Mouse (Mus musculus) neural tube, embryonic 10.5 days (tissue): Measurements from ENCODE around the gene Narf.

ENCODE experiments used
- DNase-seq: peaks from one replicate; pipeline ENCODE4 v3.0.0-alpha.2; 2017; ENCODE audit warnings: low spot score; ENCODE audit errors: extremely low spot score

Narf gene

DNA sequence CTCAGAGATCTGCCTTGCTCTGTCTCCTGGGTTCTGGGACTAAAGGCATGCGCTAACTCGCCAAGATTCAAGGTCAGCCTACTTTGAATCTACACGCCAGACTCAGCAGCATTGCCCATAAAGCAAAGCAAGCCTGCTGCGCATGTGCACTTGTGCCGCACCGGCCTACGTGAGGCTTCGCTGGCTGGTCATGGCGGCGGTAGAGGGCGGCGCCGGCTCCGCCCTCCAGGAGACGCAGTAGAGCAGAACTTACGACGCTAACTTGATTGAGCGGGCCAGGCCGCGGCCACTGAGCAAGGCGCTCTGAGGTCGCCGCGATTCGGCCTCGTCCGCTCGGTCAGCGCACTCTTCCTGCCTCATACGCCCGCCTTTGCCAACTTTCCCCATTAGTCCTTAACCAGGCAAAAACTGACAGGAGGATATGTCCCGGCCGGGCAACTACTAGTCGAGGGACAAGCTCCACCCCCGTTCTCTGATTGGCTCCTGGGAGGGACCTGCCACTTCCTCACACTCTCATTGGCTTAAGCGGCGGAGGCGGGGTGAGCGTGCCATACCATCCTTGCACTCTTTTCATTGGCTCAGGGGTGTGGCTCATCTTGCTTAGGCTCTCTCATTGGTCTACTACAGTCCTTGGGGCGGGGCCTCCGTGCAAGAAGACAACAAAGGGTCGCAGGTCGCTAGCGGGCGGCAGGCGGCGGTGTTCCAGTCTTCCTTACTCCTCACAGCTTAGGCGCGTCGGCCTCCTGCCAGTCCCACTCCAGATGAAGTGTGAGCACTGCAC is at the start of gene Narf:
Gene Narf, plus strand, starts transcription at position 690 of the 781 bp plus-strand sequence.
- peak; percentile 99 for DNase-seq

DNA sequence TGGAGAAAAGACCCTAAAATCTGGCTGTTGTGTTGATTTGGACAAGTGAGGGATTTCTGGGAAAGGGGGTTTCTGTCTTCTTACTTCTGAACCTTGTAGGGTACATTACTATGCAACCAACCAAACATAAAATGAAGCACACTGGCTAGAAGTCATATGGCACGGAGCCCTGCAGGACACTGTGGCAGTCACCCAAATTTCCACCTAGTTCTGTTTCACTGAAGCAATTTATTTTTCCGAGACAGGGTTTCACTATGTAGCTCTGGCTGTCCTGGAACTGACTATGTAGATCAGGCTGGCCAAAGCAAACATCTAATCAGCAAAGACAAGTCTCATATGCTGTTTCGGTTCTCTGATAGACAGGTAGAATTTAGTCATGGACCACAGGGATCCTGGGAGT is 47.4 kb upstream of the Narf start:
- DNase-seq: no peak

DNA sequence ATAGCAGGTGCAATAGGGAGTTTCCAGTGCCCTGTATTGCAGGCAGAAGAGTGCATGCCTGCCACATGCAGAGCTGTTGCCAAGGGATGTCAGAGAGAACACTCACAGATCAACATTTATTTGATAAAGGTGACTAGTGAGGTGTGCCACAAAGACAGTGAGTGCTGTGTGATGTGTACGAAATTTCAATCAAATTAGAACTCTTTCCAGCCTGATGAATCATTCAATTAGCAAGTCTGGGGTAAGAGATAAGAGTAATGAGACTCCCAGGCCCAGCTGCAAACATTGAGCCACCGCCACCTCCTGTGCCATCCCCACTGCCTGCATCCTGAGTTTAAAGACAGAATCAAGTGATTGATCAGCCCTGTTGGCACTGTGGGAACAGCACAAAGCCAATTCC is 44.3 kb upstream of the Narf start:
- DNase-seq: no peak

DNA sequence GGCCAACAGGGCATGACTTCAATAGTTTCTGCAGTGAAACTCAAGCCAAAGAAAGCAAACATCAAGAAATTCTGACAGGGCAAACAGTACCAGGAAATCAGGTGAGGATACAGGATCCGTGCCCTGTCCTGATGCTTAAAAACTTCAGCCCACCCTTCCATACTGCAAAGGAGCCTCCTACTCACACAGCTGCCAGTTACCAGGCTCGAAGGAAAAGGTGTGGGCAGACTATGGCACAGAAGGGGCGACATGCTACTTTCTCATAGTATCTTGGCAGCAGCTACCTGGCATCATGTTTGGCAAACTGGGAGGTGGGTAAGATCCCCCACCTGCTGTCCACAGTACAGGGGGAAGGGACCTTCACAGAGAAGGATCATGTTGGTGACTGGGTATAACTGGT is 43.6 kb upstream of the Narf start:
- DNase-seq: no peak

DNA sequence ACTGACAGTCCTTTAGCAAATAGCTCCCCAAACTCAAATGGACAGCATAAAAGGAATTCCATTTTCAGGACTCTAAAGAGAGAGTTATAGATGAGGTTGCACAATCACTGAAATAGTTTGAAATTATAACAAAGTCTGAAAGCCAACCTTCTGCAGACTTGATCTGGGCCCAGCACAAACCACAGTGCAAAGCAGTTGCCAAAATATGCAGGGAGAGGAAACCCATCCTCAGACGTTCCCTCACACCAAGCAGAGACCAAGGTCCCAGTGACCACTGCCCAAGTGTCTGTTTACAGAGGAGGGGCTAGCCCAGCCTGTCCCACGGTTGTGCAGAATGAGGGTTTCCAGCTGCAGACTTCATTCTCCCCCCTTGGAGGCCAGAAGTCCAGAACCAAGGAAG is 38.4 kb upstream of the Narf start:
- no peak for DNase-seq

DNA sequence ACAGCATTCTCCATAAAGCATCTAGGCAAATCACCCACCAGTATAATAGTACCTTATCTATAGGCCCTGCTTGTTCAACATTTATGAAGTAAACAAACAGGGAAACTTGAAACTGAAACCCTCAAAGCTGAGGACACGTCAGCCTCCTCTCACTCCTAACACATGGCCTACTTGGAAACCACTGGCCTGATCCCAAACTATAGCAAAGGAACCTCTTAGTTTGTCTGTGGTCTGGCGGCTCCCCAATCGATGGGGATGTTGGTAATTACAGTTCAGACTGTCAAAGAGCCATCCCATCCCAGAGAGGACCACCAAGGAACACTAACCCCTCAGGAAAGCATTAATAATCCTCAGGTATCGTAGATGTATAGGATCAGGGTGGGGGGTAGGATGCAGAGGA is 37.2 kb upstream of the Narf start:
- DNase-seq: no peak

DNA sequence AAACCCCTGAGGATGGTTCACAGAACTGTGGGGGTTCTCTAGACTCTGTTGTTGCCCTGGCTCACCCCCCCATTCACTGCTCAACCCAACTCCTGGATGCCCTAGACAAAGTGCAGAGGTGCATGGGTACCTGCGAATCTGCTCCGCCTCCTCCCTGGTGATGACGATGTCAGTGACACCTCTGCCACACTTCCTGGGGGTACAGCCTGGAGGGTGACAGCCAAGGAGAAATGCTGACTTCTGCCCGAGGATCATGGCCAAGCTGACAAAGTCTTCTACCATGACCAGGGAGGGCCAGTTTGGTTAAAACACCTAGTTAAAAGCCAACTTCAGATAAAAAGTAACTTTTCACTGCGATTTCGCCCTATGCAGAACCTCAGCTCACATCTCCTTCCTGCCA is 36.3 kb upstream of the Narf start:
- no peak for DNase-seq

DNA sequence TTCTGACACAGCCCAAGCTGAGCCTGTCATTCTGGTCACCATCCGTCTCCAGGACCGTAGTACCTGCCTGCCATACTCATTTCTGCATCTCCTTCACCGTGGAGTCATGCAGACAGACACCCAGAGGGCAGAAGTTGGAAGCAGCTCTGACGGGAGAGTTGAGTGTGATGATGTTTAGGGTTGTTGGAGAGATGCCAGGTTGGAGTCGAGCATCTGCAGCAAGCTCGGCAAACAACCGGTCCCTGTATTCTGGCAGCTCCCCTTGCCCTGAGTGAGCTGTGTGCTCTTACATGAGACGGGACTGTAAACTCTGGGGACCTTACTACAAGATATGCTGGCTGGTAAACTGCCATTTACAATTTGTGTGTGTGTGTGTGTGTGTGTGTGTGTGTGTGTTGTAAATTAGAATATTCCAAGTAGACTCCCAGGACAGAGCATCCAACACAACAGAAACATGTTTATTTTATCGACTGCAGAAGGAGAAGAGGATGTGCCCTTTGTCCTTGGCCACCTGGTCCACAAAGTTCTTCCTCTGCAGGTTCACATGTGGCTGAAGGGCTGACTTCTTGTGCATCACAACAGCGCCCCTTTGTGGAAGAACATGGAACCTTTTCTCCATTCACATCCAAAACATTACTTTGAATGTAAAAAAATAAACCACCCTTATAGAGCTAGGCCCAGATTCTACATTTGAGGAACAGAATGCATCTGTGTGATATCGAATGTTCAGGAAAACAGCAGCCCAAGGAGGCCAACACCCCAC is 35.4 kb upstream of the Narf start:
- no peak for DNase-seq

DNA sequence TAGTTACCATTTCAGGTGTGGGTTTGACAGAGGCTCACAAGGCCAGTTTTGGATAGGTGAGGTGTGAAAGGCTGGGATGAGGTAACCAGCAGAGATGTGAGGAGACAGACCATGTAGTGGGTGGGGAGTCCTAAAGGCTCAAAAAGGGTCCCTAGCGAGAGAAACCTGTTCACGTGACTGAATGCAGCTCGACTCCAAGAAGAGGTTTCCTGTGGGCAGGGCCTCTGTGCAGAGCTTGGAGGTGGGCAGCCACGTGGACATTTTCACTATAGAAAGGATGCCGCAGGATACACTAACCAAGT is 33.2 kb upstream of the Narf start:
- no peak for DNase-seq

DNA sequence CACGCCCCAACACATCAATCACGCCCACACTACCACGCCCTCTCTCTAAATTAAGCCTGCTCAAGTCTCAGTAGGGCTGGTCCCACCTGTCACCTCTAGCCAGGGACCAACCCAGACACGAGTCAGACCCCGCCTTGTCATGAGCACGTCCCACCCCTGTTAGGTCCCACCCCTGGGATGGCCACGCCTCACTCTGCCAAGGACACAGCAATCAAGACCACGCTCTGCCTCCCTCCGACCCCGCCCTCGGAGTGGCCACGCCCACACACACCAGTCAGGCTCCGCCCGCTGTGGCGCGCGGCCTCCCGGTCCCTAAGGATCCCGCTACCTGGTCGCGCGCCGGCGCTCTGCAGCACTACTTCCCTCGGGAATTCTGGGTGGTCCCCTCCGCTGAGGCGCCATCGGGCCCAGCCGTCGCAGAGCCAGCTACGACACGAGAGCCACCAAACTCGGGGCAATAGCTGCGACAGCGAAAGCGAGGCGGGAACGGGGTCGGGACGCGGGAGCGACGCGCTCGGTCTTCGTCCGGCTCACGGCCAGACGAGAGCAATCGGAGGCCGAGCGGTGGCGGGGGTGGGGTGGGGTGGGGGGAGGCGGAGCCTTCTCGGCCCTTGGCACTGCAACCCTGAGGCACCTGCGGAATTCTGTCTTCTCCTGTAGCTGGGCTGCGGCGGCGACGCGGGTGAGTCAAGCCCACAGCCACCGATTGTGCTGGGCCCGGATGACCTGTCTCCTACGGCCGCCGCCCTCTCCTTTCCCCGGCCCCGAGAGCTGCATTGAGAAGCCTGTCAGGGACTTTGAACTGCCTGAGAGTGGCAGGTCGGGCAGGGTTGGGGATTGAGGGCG is 32.7 kb upstream of the Narf start, which contains the start of the genes Hexdc and Ogfod3:
Gene Hexdc, plus strand, starts transcription at position 273 of the 846 bp plus-strand sequence.
Gene Ogfod3, minus strand, starts transcription at position 551 of the 846 bp plus-strand sequence.
- DNase-seq: peak; percentile 98

DNA sequence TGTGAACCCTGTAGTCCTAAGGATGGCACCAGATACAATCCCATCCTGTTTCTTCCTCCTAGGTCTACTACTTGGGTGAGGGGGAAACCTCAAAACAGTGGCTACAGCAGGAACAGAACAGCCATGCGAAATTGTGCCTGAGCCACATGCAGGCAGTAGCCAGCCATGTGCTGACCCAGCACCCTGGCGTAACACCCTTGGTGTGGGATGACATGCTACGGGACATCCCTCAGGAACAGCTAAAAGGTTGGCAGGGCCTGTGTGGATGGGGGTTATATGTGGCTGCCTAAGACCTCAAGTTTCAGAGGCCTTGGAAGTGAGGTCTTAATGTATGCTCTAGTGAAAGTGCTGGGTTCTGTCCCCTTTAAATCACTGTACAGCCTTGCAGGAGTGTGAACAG is 20.2 kb upstream of the Narf start:
- DNase-seq: no peak

DNA sequence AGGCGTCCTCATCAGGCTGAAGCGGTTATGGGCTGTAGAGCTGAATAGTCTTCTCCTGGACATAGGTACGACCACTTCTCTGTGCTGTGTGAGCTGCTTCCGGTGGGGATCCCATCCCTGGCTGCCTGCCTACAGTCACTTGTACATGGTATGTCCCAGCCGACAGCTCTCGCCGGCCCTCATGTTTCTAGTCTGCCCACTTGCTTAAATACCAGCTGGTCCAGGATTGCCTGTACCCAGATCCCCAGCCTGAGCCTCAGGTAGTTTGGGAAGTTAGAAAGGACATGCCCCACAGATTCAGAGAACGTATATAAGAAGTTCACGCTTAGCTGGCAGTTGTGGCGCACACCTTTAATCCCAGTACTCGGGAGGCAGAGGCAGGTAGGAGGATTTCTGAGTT is 17.3 kb upstream of the Narf start:
- DNase-seq: no peak

DNA sequence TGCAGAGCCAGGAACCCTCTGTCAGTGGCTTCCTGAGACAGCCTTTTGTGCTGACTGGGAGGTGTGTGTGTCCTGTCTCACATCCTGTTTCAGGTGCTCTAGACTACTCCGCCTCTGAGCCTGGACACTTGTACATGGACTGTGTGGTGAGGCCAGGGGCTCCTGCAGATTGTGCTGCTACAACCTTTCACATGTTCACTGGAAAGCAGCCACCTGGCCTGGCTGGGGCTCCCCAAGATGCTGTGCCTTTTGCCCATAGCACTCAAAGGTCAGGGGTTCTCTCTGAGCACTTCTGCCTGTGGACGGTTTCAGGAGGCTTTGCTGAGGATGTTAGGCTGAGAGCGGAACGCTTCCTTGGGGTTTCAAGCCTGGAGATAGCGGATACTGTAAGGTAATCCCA is 16.3 kb upstream of the Narf start:
- DNase-seq: no peak

DNA sequence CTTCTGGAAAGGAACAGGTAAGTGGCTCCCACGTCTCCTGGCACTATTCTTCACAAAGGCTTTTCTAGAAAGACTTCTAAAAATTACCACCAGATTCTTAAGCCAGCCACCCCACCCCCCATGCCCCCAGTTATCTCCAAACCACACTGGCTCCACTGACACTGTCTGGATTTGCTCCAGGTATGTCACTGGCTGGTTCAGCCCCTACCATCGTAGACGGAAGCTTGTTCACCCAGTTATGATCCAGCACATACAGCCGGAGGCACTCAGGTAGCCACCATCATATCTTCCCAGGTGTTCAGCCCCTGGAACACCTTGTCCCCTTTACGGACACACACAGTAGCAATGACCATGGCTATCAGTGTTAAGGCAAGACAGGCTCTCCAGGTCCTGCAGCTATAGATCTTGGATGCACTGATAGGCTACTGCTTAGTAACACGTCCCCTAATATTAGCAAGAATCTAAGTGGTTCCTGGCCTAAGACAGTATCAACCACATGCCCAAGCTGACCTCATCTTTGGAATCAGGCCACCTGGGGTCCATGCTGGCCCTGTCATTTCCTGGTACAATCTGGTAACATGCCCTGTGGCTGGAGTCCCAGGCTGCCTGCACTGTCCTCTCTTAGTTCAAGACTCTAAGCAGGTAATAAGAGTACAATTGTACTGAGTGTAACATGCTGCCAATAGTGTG is 15.6 kb upstream of the Narf start:
- no peak for DNase-seq

DNA sequence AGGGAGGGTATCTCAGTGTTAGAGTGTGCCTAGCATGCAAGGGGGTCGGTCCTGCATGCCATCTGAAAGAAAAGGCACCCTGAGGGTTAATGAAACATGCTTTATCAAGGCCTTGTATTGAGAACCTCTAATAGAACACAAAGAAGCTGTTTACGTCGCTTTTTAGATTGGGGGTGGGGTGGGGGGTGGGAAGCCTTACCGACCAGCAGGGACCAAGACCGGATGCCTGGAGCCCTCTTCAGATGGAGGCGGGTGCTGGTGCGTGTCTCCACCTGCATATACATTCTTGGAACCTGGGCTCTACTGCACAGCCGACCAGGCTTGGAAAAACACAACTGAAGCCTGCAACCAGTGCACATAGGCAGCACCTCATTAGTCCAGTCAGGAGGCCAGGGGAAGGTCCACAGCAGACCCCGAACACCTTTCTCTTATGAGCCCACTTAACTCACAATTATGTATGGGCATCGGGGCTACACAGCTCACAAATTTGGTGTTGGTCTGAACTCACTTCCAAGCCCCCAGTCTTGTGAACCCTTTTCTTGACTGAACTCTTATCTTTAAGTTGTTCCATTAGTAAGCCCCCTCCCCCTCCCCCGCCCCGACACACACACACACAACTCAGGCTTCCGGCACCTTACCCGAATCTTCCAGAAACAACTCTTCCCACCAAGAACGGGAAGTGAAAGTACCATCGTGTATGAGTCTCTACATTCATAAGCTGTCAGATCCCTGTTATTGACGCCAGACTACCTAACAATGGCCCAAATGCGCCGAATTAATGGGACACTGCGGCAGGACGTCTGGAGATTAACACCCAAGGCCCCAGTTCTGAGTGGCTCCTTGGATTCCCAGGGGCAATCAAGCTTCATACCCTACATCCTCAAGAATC is 8.7 kb upstream of the Narf start:
- peak; percentile 20 for DNase-seq

DNA sequence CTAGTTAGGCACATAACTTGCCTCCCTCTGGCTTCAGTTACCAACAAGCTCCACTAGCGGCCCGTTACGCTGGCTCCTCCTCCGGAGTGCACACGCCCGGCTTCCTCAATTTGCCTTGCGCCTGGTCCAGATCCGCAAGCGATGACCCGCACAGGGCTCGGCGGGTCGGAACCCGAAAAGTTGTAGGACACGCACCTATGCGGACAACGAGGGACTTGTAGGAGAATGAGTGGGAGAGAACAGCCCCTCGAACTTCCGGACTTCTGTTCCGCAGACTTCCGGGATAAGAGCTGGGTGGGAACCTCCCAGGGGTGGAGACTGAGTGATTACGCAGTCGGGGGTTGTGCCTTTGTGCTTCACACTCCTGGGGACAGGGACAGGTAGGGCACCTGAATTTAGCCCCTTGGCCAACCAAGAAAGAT is 8.0 kb upstream of the Narf start, which contains the start of gene Cybc1:
Gene Cybc1, minus strand, starts transcription at position 305 of the 422 bp plus-strand sequence.
- peak; percentile 74 for DNase-seq

DNA sequence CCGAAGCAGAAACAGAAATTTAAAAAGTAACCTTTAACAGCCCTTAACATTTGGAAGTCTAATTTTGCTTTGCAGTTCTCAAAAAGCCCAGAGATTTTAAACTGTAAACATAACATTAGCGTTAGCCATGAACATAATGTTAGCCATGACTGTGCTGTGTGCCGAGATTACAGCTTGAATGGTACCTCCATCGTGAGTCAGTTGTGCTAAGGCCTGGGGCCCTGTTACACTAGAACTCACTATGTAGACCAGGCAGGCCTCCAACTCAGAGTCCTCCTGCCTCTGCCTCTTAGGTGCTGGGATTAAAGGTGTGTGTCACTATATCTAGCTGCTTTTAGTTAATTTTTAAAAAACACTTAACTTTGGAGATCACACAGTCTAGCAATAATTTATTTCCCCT is 5.9 kb upstream of the Narf start:
- DNase-seq: no peak

DNA sequence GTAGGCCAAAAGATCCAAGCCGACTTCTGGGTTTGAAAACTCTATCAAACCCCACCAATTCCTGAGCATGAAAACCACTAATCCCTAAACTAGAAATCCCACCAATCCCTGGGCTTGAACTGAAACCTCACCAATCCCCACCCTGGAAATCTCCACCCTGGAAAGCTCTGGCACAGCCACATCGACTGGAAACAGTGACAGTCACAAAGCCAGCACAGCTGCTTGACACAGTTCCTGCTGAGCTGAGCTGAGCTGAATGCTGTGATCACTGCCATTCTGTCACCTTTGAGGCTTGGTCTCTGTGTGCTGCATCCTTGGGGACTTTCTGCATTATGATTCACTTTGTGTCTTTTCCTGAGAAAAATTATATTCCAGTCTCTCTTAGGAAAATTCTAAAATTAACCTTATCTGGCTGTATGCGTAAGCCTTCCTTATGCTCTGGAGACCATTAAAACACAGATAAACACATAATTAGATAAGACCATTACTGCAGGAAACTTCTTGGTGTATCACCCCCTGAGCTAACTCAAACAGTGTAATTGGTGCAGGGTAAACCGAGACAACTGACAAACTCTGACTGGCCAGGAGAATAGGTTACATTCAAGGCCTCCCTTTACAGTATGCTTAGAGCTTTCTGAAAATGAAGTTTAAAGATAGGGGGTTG is 5.3 kb upstream of the Narf start:
- DNase-seq: no peak

DNA sequence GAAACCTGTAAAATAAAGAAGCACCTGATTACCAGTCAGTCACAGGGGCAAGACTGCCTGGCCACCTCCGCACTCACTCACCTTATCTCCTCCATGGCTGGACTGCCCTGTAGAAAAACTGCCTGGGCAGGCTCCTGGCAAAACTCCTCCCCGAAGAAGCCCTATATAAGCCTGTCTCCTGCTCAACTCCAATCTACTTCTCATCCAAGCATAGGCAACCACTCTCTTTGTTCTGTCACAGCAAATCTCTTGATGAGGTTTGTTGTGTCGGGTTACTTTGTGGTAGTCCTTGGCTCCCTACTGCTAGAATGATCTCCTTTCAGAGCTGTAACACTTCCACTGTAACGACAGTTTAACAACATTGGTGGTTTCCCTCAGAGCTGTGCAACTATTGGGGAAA is 4.3 kb upstream of the Narf start:
- DNase-seq: no peak
